Mouse (Mus musculus): ENCODE measurements at regions not wholly inside any gene's neighbourhood (a gene's known extent, or its start where the extent isn't known, plus 50 kb on each side); places are given as distances from the start of the nearest gene placed in this dataset.
"Not testable (repeated sequence)": the region's sequence is repeated elsewhere in the genome, so short reads cannot be mapped to it uniquely, and the experiment has no call there.

- DNase-seq (ENCODE audit: low read depth), result no peak
Measured at GRCm38 (mm10) chr15:42073486-42073885, 1939.3 kb downstream of the 9330182O14Rik start.

- no peak for DNase-seq (ENCODE audit: low read depth)
Measured at GRCm38 (mm10) chr15:42082436-42082835, 1948.3 kb downstream of the 9330182O14Rik start.

GRCm38 (mm10) chr15:42100730-42101129 is 1966.6 kb downstream of the 9330182O14Rik start:
- peak; percentile 40 for DNase-seq (ENCODE audit: low read depth)

GRCm38 (mm10) chr15:42104816-42105215 is 1970.7 kb downstream of the 9330182O14Rik start:
- no peak for DNase-seq (ENCODE audit: low read depth)

GRCm38 (mm10) chr15:42107106-42107505 is 1972.9 kb downstream of the 9330182O14Rik start:
- DNase-seq (ENCODE audit: low read depth), result peak; percentile 55

GRCm38 (mm10) chr15:42111811-42112210 is 1977.6 kb downstream of the 9330182O14Rik start:
- DNase-seq (ENCODE audit: low read depth), result no peak

GRCm38 (mm10) chr15:42127471-42127870 is 1993.3 kb downstream of the 9330182O14Rik start:
- DNase-seq (ENCODE audit: low read depth), result no peak

GRCm38 (mm10) chr15:42128976-42129375 is 1994.8 kb downstream of the 9330182O14Rik start:
- no peak for DNase-seq (ENCODE audit: low read depth)

GRCm38 (mm10) chr15:42166546-42166945 is 2032.4 kb downstream of the 9330182O14Rik start:
- peak; percentile 9 for DNase-seq (ENCODE audit: low read depth)

GRCm38 (mm10) chr15:42177766-42178165 is 2043.6 kb downstream of the 9330182O14Rik start:
- not testable (repeated sequence) for DNase-seq (ENCODE audit: low read depth)

- DNase-seq (ENCODE audit: low read depth), result peak; percentile 93
Measured at GRCm38 (mm10) chr15:42207187-42207846, 2073.2 kb downstream of the 9330182O14Rik start.

- no peak for DNase-seq (ENCODE audit: low read depth)
Measured at GRCm38 (mm10) chr15:42219496-42219895, 2085.3 kb downstream of the 9330182O14Rik start.

GRCm38 (mm10) chr15:42220005-42220404 is 2085.8 kb downstream of the 9330182O14Rik start:
- no peak for DNase-seq (ENCODE audit: low read depth)

- no peak for DNase-seq (ENCODE audit: low read depth)
Measured at GRCm38 (mm10) chr15:42225006-42225405, 2090.8 kb downstream of the 9330182O14Rik start.

- DNase-seq (ENCODE audit: low read depth), result no peak
Measured at GRCm38 (mm10) chr15:42231692-42232091, 2097.5 kb downstream of the 9330182O14Rik start.

- no peak for DNase-seq (ENCODE audit: low read depth)
Measured at GRCm38 (mm10) chr15:42246812-42247211, 2112.6 kb downstream of the 9330182O14Rik start.

- DNase-seq (ENCODE audit: low read depth), result no peak
Measured at GRCm38 (mm10) chr15:42252730-42253330, 2118.7 kb downstream of the 9330182O14Rik start.

- DNase-seq (ENCODE audit: low read depth), result no peak
Measured at GRCm38 (mm10) chr15:42256343-42256742, 2122.2 kb downstream of the 9330182O14Rik start.

- DNase-seq (ENCODE audit: low read depth), result no peak
Measured at GRCm38 (mm10) chr15:42275117-42275516, 2141.0 kb downstream of the 9330182O14Rik start.

- no peak for DNase-seq (ENCODE audit: low read depth)
Measured at GRCm38 (mm10) chr15:42277247-42277646, 2143.1 kb downstream of the 9330182O14Rik start.

- no peak for DNase-seq (ENCODE audit: low read depth)
Measured at GRCm38 (mm10) chr15:42280810-42281209, 2146.6 kb downstream of the 9330182O14Rik start.

- DNase-seq (ENCODE audit: low read depth), result no peak
Measured at GRCm38 (mm10) chr15:42296406-42296805, 2162.2 kb downstream of the 9330182O14Rik start.

GRCm38 (mm10) chr15:42297430-42297829 is 2163.3 kb downstream of the 9330182O14Rik start:
- no peak for DNase-seq (ENCODE audit: low read depth)

- DNase-seq (ENCODE audit: low read depth), result no peak
Measured at GRCm38 (mm10) chr15:42301956-42302355, 2167.8 kb downstream of the 9330182O14Rik start.

Measured in 416B (cell line).